Mouse (Mus musculus) adrenal gland, postnatal 14 days (tissue): ENCODE results near the gene Ism1. TPM values are rescaled to one million over a fixed set of nuclear protein-coding genes. Genes with fewer than 3 reads are reported as not detected.

Experiments used
- total RNA-seq: library from RNA; stranded (reverse); gene quantifications from 2 replicates; pipeline ENCODE4 v1.2.3, GENCODE M21; 2021

Ism1 gene
- total RNA-seq, 1 experiment from 2014 or later: 35.5 TPM

Other genes with a start within 250 kb of the Ism1 start
- gene Sptlc3, start 184.3 kb upstream of the Ism1 start, total RNA-seq: not detected in 2 replicates